Mouse (Mus musculus) erythroblast, embryonic 14.5 days (primary cell): ENCODE data around the gene Stc2.

Source experiments
- GATA1 ChIP-seq: IDR thresholded peaks from 2 replicates; pipeline ENCODE4 v1.6.1; 2012; ENCODE audit warnings: low read length, inconsistent platforms, mixed read lengths
- TAL1 ChIP-seq: IDR thresholded peaks from 3 replicates; pipeline ENCODE4 v1.6.1; 2012; ENCODE audit warnings: low read length, inconsistent platforms, mixed read lengths

DNA sequence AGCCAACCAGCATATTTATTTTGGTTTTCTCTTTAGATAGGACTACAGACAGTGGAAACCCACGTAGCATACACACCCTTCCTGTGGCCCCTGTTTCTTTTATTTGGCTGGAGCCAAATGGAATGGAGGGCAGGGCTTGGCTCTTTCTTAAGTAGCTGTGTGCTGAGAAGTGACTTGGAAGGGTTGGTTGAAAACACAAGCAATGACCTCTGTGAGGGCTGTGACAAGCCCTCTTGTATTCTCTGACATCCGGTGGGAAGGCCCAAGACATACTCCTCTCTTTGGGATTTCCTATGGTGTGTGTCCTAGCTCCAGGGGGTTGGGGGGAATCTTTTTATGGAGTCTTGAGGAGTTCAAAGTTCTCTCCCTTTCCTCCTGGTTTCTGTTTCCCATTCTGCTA is 3.5 kb downstream of the Stc2 start:
- TF ChIP-seq GATA1 (no peak), TAL1 (no peak)
